Mouse (Mus musculus): ENCODE data around the gene Zfp710. TPM values are rescaled to one million over a fixed set of nuclear protein-coding genes. Genes with fewer than 3 reads are reported as not detected.

The Zfp710 gene
- total RNA-seq, 1 experiment: 39.8 TPM

- Histone ChIP-seq H3K9me3 (ENCODE audit: control insufficient read depth, insufficient read depth, low read depth, low read length) (no peaks in the 10 kb centered on the region), H3K4me3 (ENCODE audit: insufficient read depth in 1 of 2, low read depth in 1 of 2, low read length in 2 of 2, poor library complexity in 1 of 2, severe bottlenecking in 1 of 2) (no peak overlapping the region), H3K27ac (ENCODE audit: insufficient read depth, low read depth, low read length, poor library complexity, severe bottlenecking) (no peak overlapping the region), H3K4me1 (ENCODE audit: control insufficient read depth in 2 of 2, insufficient read depth in 2 of 2, low read length in 2 of 2, poor library complexity in 1 of 2) (peaks cover 19 to 50% of the 10 kb centered on the region in 2 experiments), H3K9ac (ENCODE audit: insufficient read depth, low read depth, low read length, poor library complexity, severe bottlenecking) (no peak overlapping the region), H3K36me3 (ENCODE audit: control insufficient read depth, insufficient read depth, low read length, poor library complexity, severe bottlenecking) (peaks cover 9% of the 10 kb centered on the region; the same call in 1 of the 2 replicates)
- in situ Hi-C loops (cut with MboI; ENCODE audit: low sequenced_read_pairs in 2 of 2, unreplicated experiment in 2 of 2): no loop called here
- TF ChIP-seq HCFC1 (IDR thresholded peaks at IDR 0.05; ENCODE audit: borderline replicate concordance, insufficient read depth, low read length) (no peak), ZNF384 (IDR thresholded peaks at IDR 0.05; ENCODE audit: low read depth, low read length) (no peak), CHD2 (IDR thresholded peaks at IDR 0.05; ENCODE audit: low read depth, low read length) (no peak), MAFK (IDR thresholded peaks at IDR 0.05; ENCODE audit: insufficient read depth, low read depth, low read length) (no peak), ZC3H11A (IDR thresholded peaks at IDR 0.05; ENCODE audit: borderline replicate concordance, low read depth, low read length) (no peak)
- DNase-seq (ENCODE audit: low read depth, low spot score): no peak
Observed at GRCm38 (mm10) chr7:80033064-80033717, 8.6 kb downstream of the Zfp710 start.

DNA sequence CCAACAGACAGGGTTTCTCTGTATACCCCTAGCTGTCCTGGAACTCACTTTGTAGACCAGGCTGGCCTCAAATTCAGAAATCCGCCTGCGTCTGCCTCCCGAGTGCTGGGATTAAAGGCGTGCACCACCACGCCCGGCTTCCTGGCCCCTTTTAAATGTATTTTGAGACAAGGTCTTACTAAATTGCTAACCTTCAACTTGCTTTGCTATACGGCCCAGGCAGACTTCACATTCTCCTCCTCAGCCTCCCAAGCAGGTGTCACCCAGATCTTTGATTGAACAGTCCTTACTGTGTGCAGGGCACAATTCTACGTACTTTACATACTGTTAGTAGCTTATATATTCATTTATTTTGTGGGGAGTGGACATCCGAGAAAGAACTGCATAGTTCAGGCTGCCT, 9.2 kb downstream of the Zfp710 start:
- in situ Hi-C loops (cut with MboI; ENCODE audit: low sequenced_read_pairs in 2 of 2, unreplicated experiment in 2 of 2): no loop called here
- no peaks in the 10 kb centered on the region for H3K9me3 ChIP-seq (ENCODE audit: control insufficient read depth, insufficient read depth, low read depth, low read length)
- peaks cover 19 to 47% of the 10 kb centered on the region in 2 experiments for H3K4me1 ChIP-seq (ENCODE audit: control insufficient read depth in 2 of 2, insufficient read depth in 2 of 2, low read length in 2 of 2, poor library complexity in 1 of 2)
- TF ChIP-seq ZC3H11A (IDR thresholded peaks at IDR 0.05; ENCODE audit: borderline replicate concordance, low read depth, low read length): no peak
- peaks cover 13% of the 10 kb centered on the region; the same call in 1 of the 2 replicates for H3K36me3 ChIP-seq (ENCODE audit: control insufficient read depth, insufficient read depth, low read length, poor library complexity, severe bottlenecking)
- no peak overlapping the region for H3K9ac ChIP-seq (ENCODE audit: insufficient read depth, low read depth, low read length, poor library complexity, severe bottlenecking)
- DNase-seq (ENCODE audit: low read depth, low spot score): no peak
- H3K4me3 ChIP-seq (ENCODE audit: insufficient read depth in 1 of 2, low read depth in 1 of 2, low read length in 2 of 2, poor library complexity in 1 of 2, severe bottlenecking in 1 of 2): no peak overlapping the region
- no peak overlapping the region for H3K27ac ChIP-seq (ENCODE audit: insufficient read depth, low read depth, low read length, poor library complexity, severe bottlenecking)

DNA sequence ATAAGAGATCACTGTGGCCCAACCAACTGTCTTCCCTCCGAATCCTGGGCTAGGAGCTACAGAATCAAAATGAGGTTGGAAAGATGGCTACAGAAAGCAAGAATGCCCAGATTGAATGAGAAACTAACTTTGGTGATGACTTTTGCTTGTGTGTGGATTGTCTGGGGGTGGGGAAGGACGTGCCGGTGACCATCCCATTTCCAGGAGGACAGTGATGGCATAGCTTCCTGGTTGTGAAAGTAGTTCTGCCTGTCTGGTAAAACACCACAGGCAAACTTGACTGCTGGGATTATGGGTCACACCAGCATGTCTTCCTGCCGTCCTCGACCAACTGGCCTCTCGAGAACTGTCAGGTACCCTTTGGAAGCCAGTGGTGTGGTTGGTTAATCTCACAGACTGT, 10.5 kb downstream of the Zfp710 start:
- in situ Hi-C loops (cut with MboI; ENCODE audit: low sequenced_read_pairs in 2 of 2, unreplicated experiment in 2 of 2): no loop called here
- Histone ChIP-seq H3K27ac (ENCODE audit: insufficient read depth, low read depth, low read length, poor library complexity, severe bottlenecking) (no peak overlapping the region), H3K4me3 (ENCODE audit: insufficient read depth in 1 of 2, low read depth in 1 of 2, low read length in 2 of 2, poor library complexity in 1 of 2, severe bottlenecking in 1 of 2) (no peak overlapping the region), H3K9me3 (ENCODE audit: control insufficient read depth, insufficient read depth, low read depth, low read length) (no peaks in the 10 kb centered on the region), H3K36me3 (ENCODE audit: control insufficient read depth, insufficient read depth, low read length, poor library complexity, severe bottlenecking) (peaks cover 17% of the 10 kb centered on the region; the same call in 1 of the 2 replicates), H3K9ac (ENCODE audit: insufficient read depth, low read depth, low read length, poor library complexity, severe bottlenecking) (no peak overlapping the region), H3K4me1 (ENCODE audit: control insufficient read depth in 2 of 2, insufficient read depth in 2 of 2, low read length in 2 of 2, poor library complexity in 1 of 2) (peaks cover 14 to 45% of the 10 kb centered on the region in 2 experiments)
- DNase-seq (ENCODE audit: low read depth, low spot score): no peak
- TF ChIP-seq HCFC1 (IDR thresholded peaks at IDR 0.05; ENCODE audit: borderline replicate concordance, insufficient read depth, low read length) (no peak), CHD2 (IDR thresholded peaks at IDR 0.05; ENCODE audit: low read depth, low read length) (no peak)

- no peak overlapping the region for H3K4me3 ChIP-seq (ENCODE audit: insufficient read depth in 1 of 2, low read depth in 1 of 2, low read length in 2 of 2, poor library complexity in 1 of 2, severe bottlenecking in 1 of 2)
- TF ChIP-seq HCFC1 (IDR thresholded peaks at IDR 0.05; ENCODE audit: borderline replicate concordance, insufficient read depth, low read length) (no peak), CHD2 (IDR thresholded peaks at IDR 0.05; ENCODE audit: low read depth, low read length) (no peak), ZNF384 (IDR thresholded peaks at IDR 0.05; ENCODE audit: low read depth, low read length) (no peak), ZC3H11A (IDR thresholded peaks at IDR 0.05; ENCODE audit: borderline replicate concordance, low read depth, low read length) (no peak), MAFK (IDR thresholded peaks at IDR 0.05; ENCODE audit: insufficient read depth, low read depth, low read length) (no peak)
- peaks cover 14 to 43% of the 10 kb centered on the region in 2 experiments; a peak in 3 of 4 replicates for H3K4me1 ChIP-seq (ENCODE audit: control insufficient read depth in 2 of 2, insufficient read depth in 2 of 2, low read length in 2 of 2, poor library complexity in 1 of 2)
- H3K9me3 ChIP-seq (ENCODE audit: control insufficient read depth, insufficient read depth, low read depth, low read length): no peaks in the 10 kb centered on the region
- H3K9ac ChIP-seq (ENCODE audit: insufficient read depth, low read depth, low read length, poor library complexity, severe bottlenecking): no peak overlapping the region
- DNase-seq (ENCODE audit: low read depth, low spot score): no peak
- peaks cover 20% of the 10 kb centered on the region for H3K36me3 ChIP-seq (ENCODE audit: control insufficient read depth, insufficient read depth, low read length, poor library complexity, severe bottlenecking)
- in situ Hi-C loops (cut with MboI; ENCODE audit: low sequenced_read_pairs in 2 of 2, unreplicated experiment in 2 of 2): no loop called here
- H3K27ac ChIP-seq (ENCODE audit: insufficient read depth, low read depth, low read length, poor library complexity, severe bottlenecking): no peak overlapping the region
Observed at GRCm38 (mm10) chr7:80035748-80036147, 11.1 kb downstream of the Zfp710 start.

- TF ChIP-seq ZNF384 (IDR thresholded peaks at IDR 0.05; ENCODE audit: low read depth, low read length) (no peak), CHD2 (IDR thresholded peaks at IDR 0.05; ENCODE audit: low read depth, low read length) (no peak), HCFC1 (IDR thresholded peaks at IDR 0.05; ENCODE audit: borderline replicate concordance, insufficient read depth, low read length) (no peak), ZC3H11A (IDR thresholded peaks at IDR 0.05; ENCODE audit: borderline replicate concordance, low read depth, low read length) (no peak), MAFK (IDR thresholded peaks at IDR 0.05; ENCODE audit: insufficient read depth, low read depth, low read length) (no peak)
- Histone ChIP-seq H3K36me3 (ENCODE audit: control insufficient read depth, insufficient read depth, low read length, poor library complexity, severe bottlenecking) (peaks cover 26% of the 10 kb centered on the region), H3K27ac (ENCODE audit: insufficient read depth, low read depth, low read length, poor library complexity, severe bottlenecking) (no peak overlapping the region), H3K9ac (ENCODE audit: insufficient read depth, low read depth, low read length, poor library complexity, severe bottlenecking) (no peak overlapping the region), H3K9me3 (ENCODE audit: control insufficient read depth, insufficient read depth, low read depth, low read length) (no peaks in the 10 kb centered on the region), H3K4me1 (ENCODE audit: control insufficient read depth in 2 of 2, insufficient read depth in 2 of 2, low read length in 2 of 2, poor library complexity in 1 of 2) (peaks cover 4 to 20% of the 10 kb centered on the region in 2 experiments; a peak in 3 of 4 replicates), H3K4me3 (ENCODE audit: insufficient read depth in 1 of 2, low read depth in 1 of 2, low read length in 2 of 2, poor library complexity in 1 of 2, severe bottlenecking in 1 of 2) (no peak overlapping the region)
- in situ Hi-C loops (cut with MboI; ENCODE audit: low sequenced_read_pairs in 2 of 2, unreplicated experiment in 2 of 2): no loop called here
- no peak for DNase-seq (ENCODE audit: low read depth, low spot score)
Observed at GRCm38 (mm10) chr7:80039699-80040098, 15.1 kb downstream of the Zfp710 start.

Measured in ES-E14 (cell line).